Mouse (Mus musculus) olfactory bulb, adult 2 months (tissue): Measurements from ENCODE around the gene Trank1.

Source experiments
- CTCF ChIP-seq: fragments of 200-500 bp; IDR thresholded peaks from 2 replicates; pipeline ENCODE4 v1.5.1; 2012; ENCODE audit warnings: low read depth, mild to moderate bottlenecking, low read length, moderate library complexity; ENCODE audit not compliant: insufficient read depth
- POLR2A ChIP-seq: fragments of 200-500 bp; IDR thresholded peaks from 2 replicates; pipeline ENCODE4 v1.6.1; 2012; ENCODE audit warnings: mild to moderate bottlenecking, low read depth, low read length, moderate library complexity; ENCODE audit not compliant: insufficient read depth

DNA sequence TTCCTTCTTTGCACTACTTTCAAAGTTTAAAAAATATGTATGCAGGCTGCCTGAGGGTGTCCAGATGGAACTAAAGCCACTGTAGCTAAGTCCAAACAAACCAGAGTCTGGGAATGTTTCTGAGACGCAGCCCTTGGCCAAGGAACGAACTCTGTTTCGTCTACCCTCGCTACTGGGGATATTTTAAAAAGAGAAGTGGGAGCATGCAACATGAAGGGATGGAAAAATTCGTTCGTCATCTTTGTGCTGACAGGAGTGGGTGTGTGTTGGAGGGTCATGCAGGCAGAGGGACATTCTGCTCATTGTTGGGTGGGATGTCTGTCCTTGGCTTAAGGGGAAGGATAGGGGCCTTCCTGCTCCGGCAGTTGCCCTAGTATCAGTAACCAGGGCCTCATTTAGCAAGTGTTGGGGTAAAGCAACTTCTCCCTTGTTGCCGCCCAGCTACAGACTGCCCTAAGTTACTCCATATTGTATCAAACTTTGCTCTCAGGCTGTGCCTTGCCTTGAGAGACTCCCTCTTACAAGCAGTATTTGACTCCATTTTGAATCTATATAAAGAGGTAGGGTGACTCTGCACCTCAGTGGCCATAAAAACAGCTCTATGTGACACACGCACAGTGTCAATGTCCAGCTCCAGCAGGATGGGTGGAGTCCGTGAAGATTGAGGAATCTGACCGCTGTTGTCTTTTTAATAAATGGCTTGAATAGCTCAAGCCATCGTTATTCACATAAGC lies 93.0 kb downstream of the Trank1 start:
- no peak for TF ChIP-seq CTCF
- TF ChIP-seq POLR2A, result no peak
